Mouse (Mus musculus) layer of hippocampus, adult 9-10 months (tissue): ENCODE data around the gene Tspyl4.
"Not testable (repeated sequence)": the region's sequence is repeated elsewhere in the genome, so short reads cannot be mapped to it uniquely, and the experiment has no call there.

Experiments
- DNase-seq: peaks from one replicate; pipeline ENCODE4 v3.0.0; 2022; ENCODE audit warnings: low spot score

The Tspyl4 gene

GRCm38 (mm10) chr10:34297299-34297979 is at the start of gene Tspyl4:
Gene Tspyl4 (plus strand): TSS chr10:34297442.
- DNase-seq, result peak; percentile 88

GRCm38 (mm10) chr10:34247757-34248156 is 49.5 kb upstream of the Tspyl4 start:
- no peak for DNase-seq

- DNase-seq, result no peak
Measured at GRCm38 (mm10) chr10:34249594-34249993, 47.6 kb upstream of the Tspyl4 start.

GRCm38 (mm10) chr10:34252833-34253232 is 44.4 kb upstream of the Tspyl4 start:
- DNase-seq, result not testable (repeated sequence)

- no peak for DNase-seq
Measured at GRCm38 (mm10) chr10:34265106-34265505, 32.1 kb upstream of the Tspyl4 start.

- no peak for DNase-seq
Measured at GRCm38 (mm10) chr10:34267312-34268070, 29.8 kb upstream of the Tspyl4 start.

- peak; percentile 20 for DNase-seq
Measured at GRCm38 (mm10) chr10:34271681-34272080, 25.6 kb upstream of the Tspyl4 start.

- peak; percentile 77 for DNase-seq
Measured at GRCm38 (mm10) chr10:34280591-34281175, 16.6 kb upstream of the Tspyl4 start.

GRCm38 (mm10) chr10:34281211-34281961 is 15.9 kb upstream of the Tspyl4 start:
- DNase-seq, result peak; percentile 7

- peak; percentile 98 for DNase-seq
Measured at GRCm38 (mm10) chr10:34281962-34282388, 15.3 kb upstream of the Tspyl4 start, which contains the start of gene Tspyl1. Gene Tspyl1 (plus strand): TSS chr10:34282190.

GRCm38 (mm10) chr10:34282420-34283238 is 14.6 kb upstream of the Tspyl4 start:
- DNase-seq, result no peak

GRCm38 (mm10) chr10:34296911-34297298 is 337 bp upstream of the Tspyl4 start:
- DNase-seq, result no peak

GRCm38 (mm10) chr10:34297980-34298753 is 925 bp downstream of the Tspyl4 start:
- no peak for DNase-seq

GRCm38 (mm10) chr10:34300368-34300767 is 3.1 kb downstream of the Tspyl4 start:
- no peak for DNase-seq

GRCm38 (mm10) chr10:34307070-34307469 is 9.8 kb downstream of the Tspyl4 start:
- no peak for DNase-seq

GRCm38 (mm10) chr10:34309915-34310685 is 12.9 kb downstream of the Tspyl4 start:
- no peak for DNase-seq

GRCm38 (mm10) chr10:34312536-34312935 is 15.3 kb downstream of the Tspyl4 start:
- no peak for DNase-seq

- DNase-seq, result peak; percentile 78
Measured at GRCm38 (mm10) chr10:34316571-34317216, 19.5 kb downstream of the Tspyl4 start.

- DNase-seq, result no peak
Measured at GRCm38 (mm10) chr10:34317217-34317606, 20.0 kb downstream of the Tspyl4 start.
